Mouse (Mus musculus): ENCODE data around the gene Abhd14b.

DNA sequence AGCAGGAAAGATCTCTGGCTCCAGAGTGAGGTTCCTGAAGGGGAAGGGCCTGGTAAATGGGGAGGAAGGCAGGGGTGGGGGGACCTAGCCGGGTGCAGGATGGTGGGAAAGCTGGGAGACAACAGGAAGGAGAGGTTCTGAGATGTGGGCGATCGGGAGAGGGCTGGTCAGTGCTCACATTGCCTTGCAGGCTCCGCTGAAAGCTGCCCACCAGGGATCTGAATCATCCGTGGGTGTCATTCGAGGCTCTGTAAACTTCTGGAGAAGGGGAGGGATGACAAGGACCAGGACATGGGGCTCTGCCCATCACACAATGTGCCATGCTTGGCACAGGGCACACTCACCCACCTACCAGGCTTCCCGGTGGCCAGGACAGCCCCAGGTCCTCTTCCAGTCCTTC, 13.9 kb upstream of the Abhd14b start:
- TF ChIP-seq CTCF (IDR thresholded peaks at IDR 0.05; ENCODE audit: extremely low read depth, insufficient read depth, low read length) = no peak
- TF ChIP-seq POLR2A (IDR thresholded peaks at IDR 0.05; ENCODE audit: extremely low read depth, insufficient read depth, low read length) = 0 out of 2 replicates have a peak, but pooled peaks have one; percentile 17
